Mouse (Mus musculus): ENCODE results near the gene Naa15.
"Not testable (repeated sequence)": the region's sequence is repeated elsewhere in the genome, so short reads cannot be mapped to it uniquely, and the experiment has no call there.

Gene Naa15

GRCm38 (mm10) chr3:51394881-51395280 is 20.1 kb upstream of the Naa15 start:
- DNase-seq: no peak

- no peak for DNase-seq
Observed at GRCm38 (mm10) chr3:51395461-51396145, 19.3 kb upstream of the Naa15 start.

DNA sequence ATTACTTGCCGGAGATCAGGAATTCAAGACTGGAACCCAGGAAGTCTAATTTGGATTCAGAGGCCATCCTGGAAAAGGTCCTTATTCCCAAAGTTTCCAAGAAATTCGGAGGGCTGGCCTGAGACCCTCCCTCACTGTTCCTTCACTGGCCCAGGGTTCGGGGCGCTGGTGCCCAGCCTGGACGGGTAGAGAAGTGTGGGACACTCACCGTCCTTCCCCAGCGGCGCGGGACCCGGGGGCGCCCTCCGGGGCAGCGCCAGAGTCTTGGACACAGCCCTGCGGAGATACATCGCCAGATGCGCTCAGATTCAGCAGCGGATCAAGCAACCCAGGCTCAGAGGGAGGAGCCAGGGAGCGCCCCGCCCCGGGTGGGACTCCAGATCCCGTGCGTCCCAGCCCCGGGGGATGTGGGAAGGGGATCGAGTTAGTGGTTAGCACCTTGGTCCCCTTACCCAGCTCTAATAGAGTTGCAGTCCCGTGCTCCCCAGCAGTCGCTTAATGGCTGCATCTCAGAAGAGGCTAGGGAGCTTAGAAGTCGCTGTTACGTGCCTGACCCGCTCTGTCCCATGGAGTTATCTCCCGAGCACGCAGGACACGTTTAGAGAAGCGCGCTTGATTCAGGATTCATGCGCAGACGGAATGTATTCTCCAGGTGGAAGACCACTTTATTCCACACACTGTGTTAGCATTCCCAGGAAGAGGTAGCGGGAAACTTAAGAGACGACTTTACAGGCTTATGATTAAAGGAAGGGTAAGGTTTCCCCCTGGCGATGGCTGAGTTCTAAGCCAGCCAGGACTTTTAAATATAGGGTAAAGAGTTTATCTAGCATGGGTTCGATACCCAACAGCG is 18.5 kb upstream of the Naa15 start, which contains the start of gene Mgarp:
Gene Mgarp (minus strand): TSS at position 520 of the 850 bp plus-strand sequence.
- DNase-seq: no peak

GRCm38 (mm10) chr3:51397700-51398299 is 17.1 kb upstream of the Naa15 start:
- no peak for DNase-seq

GRCm38 (mm10) chr3:51398667-51399066 is 16.3 kb upstream of the Naa15 start:
- DNase-seq: no peak

DNA sequence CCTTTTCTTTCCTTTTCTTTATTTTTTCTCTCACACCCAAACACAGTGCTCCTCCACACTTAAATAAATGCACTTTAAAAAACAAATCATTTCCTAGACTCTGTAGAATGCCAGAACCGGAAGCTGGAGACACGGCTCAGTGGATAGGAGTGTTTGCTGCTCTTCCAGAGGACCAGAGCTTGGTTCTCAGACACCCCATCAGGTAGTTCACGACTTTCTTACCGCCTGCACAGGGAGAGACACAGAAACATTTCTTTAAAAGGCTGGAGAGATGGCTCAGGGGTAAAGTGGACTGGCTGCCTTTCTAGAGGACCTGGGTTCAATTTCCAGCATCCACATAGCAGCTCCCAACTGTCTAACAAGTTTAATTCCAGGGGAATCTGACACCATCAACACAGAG is 15.4 kb upstream of the Naa15 start:
- DNase-seq: no peak

DNA sequence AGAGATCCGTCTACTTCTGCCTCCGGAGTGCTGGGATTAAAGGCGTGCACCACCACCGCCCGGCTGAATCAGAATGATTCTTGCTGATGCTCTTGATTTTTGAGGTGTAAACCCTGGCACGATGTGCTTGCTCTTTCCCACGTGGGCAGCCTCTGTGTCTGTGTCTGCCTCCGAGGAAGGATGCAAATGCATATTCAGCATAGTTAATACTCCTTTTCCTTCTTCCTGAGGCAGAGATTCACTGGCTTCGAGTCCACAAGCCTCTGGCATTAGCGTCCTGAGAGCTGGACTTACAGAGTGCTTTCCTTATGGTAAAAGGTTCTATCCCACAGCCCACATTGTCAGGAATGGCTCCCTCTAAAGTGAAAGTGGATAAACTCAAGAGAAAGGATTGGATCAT is 14.3 kb upstream of the Naa15 start:
- DNase-seq: no peak

DNA sequence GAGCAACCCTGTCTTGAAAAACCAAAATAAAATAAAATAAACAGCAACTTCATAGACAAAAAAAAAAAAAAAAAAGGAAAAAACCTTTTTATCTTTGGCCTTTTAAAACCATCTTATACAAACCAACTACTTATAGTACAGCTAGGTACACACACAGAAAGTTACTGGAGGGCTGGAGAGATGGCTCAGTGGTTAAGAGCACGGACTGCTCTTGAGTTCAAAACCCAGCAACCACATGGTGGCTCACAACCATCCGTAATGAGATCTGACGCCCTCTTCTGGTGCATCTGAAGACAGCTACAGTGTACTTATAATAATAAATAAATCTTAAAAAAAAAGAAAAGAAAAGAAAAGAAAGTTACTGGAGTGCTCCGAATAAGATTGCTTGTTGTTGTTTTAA is 12.9 kb upstream of the Naa15 start:
- not testable (repeated sequence) for DNase-seq

GRCm38 (mm10) chr3:51402628-51403027 is 12.3 kb upstream of the Naa15 start:
- DNase-seq: no peak

- DNase-seq: no peak
Observed at GRCm38 (mm10) chr3:51407870-51408560, 6.9 kb upstream of the Naa15 start.

- peak; percentile 95 for DNase-seq
Observed at GRCm38 (mm10) chr3:51408561-51409183, 6.3 kb upstream of the Naa15 start, which contains the start of gene Ndufc1. Gene Ndufc1 (minus strand): TSS chr3:51408988.

DNA sequence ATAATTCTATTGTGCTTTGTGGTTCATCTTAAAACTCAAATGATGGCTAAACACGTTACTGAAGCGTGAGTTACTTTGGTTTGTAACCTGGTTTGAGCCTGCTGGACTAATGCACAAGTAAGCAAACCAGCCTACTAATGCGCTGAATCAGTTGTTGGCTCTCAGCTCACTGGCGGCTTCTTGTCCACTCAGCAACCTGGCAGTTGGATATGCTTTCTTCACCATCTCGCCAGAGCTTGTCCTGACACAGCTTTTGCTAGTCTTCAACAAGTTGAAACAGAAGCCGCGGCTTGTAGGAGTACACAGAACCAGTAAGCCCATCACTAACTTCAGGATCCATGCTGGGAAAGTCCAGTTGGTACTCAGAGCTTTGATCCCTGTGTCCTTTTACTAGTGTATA is 2.5 kb upstream of the Naa15 start:
- no peak for DNase-seq

- no peak for DNase-seq
Observed at GRCm38 (mm10) chr3:51413276-51413675, 1.7 kb upstream of the Naa15 start.

DNA sequence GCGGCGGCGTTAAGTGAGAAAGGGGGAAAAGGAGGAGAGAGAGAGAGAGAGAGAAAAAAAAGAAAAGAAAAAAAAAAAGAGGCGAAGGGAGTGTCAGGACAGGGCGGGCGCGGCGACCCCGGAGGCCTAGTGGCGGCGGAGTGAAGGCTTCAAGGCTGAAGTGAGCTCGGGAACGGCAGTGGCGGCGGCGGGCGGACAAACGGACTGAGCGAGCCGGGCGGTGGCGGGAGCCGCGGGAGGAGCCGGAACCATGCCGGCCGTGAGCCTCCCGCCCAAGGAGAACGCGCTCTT is 1.1 kb downstream of the Naa15 start:
- DNase-seq: no peak

DNA sequence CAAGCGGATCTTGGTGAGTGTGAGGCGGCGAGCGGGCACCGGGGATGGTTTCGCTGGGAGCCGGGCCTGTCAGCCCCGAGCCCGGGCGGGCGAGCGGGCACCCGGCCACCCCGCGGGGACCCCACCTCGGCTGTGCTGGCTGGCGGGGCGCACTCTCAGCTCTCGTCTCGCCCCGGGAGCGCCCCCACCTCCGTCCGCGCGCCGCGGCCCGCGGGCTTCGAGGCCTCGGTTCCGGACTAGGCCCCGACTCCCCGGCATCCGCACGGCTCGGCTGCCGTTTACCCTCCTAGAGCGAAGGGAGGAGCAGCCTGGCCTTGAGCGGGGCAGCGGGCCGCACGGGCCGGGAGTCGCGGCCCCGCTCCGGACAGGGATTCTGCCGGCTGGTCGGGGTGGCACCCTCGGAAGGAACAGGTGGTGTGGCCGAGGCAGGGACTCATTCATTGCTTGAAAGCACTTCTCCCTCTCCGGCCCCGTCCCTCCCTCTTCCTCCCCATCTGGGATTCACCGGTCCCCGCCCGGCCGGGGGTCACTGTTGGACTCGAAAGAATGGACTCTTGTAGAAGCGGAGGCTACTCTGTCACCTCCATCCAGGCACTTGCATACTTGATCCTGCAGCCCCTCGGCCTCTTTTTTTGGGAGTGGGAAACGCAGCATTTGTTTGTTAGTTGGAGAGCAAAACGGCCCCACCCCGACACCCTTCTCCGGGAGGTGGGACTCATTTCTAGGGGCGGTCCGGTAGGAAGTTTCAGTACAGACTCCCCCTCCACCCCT is 1.6 kb downstream of the Naa15 start:
- peak; percentile 64 for DNase-seq

DNA sequence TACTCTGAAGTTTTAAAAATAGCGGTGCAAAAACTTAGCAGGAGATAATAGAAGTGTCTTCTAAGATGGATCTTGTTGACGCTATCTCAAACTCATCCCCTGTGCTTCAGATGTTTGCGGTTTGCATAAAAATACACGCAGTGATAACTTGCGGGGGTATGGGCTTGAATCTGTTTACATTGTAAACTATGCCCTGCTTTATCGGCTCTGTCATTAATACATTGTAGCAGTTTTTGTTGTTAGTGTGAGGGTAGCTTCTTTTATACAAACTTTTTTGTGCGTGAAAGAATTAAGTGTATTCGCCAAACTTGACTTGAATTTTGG is 2.1 kb downstream of the Naa15 start:
- DNase-seq: no peak

DNA sequence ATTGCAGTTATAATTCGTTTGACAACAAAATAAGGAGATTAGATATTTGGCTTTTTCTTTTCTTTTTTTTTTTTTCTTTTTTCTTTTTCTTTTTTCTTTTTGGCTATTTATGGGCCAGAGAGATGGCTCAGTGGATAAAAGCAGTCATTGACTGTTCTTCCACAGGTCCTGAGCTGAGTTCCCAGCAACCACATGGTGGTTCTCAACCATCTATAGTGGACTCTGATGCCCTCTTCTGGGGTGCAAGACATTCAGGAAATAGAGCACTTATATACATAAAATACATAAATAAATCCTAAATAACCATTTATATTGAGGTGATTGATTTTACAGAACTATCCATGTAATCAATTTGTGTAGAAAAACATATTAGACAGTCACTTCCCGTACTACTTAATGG is 2.5 kb downstream of the Naa15 start:
- DNase-seq: no peak

- DNase-seq: no peak
Observed at GRCm38 (mm10) chr3:51417966-51418365, 3.0 kb downstream of the Naa15 start.

GRCm38 (mm10) chr3:51421921-51422320 is 7.0 kb downstream of the Naa15 start:
- no peak for DNase-seq

DNA sequence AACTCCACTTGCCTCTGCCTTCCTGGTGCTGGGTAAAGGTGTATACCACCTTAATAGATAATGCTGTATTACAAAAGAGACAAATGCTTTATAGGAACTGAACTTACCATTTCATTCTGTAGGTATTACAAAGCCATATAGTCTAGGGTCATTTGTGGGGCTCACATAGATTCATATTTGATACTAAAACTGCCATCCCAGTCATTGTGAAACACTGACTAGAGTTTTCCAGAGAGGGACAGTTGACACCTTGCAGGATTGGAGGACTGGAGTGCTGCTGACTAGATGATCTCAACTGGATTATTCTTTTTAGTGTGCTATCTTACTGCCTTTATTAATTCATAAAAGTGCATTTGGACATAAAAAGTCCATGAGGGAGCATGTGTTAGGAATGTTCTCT is 10.4 kb downstream of the Naa15 start:
- DNase-seq: no peak

- DNase-seq: not testable (repeated sequence)
Observed at GRCm38 (mm10) chr3:51434364-51434763, 19.4 kb downstream of the Naa15 start.

DNA sequence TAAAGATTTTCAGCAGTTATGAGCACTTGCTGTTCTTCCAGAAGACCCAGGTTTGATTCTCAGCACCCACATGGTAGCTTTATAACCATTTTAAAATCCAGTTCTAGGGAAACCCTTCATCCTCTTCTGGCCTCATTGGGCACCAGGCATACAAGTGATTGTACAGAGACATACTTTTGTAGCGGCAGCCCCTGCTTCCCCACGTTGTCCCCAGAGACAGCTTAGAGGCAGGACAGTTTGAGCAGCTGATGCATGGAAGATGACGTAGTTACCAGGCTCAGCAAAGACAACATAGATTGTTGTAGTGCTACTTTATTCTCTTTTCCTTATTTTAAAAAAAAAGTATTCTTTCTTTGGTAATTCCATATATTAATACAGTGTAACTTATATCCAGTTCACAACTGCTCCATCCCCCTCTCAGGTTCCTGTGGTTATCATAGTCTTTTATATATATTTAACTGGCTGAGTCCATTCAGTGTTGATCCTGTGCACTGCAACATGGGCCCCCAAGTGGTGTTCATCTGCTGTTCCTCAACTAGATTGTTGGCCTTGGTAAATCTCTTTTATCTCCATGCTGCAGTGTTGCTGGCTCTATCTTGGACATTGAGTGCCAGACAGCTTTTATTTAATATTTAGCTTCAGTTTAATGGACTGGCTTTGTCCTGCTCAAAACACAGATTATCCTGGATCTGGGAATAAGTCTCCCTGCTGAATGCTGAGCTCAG is 20.1 kb downstream of the Naa15 start:
- no peak for DNase-seq

All from cerebellum, adult 9-11 months (tissue).